Mouse (Mus musculus): Measurements from ENCODE around the gene Art5. TPM values are rescaled to one million over a fixed set of nuclear protein-coding genes. Genes with fewer than 3 reads are reported as not detected.

Gene Art5
- polyA plus RNA-seq (2012; rRNA removed) = 0.47 and 0.51 TPM in 2 replicates

GRCm38 (mm10) chr7:102109171-102109570 is at the start of gene Art5:
Gene Art5, minus strand, starts transcription at chr7:102109489.

GRCm38 (mm10) chr7:102116579-102117331 is 7.5 kb upstream of the Art5 start, which contains the start of gene Chrna10:
Gene Chrna10, minus strand, starts transcription at chr7:102116828.

GRCm38 (mm10) chr7:102101487-102101886 is 7.8 kb downstream of the Art5 start, which contains the start of gene Art1:
Gene Art1, plus strand, starts transcription at chr7:102101743.

GRCm38 (mm10) chr7:102082816-102083215 is 26.5 kb downstream of the Art5 start, which contains the start of gene Trpc2:
Gene Trpc2, plus strand, starts transcription at chr7:102083116.

GRCm38 (mm10) chr7:102065046-102065891 is 44.0 kb downstream of the Art5 start, which contains the start of the genes Rnf121, Xndc1 and Xntrpc:
Gene Rnf121, minus strand, starts transcription at chr7:102065469.
Gene Xndc1, plus strand, starts transcription at chr7:102065511.
Gene Xntrpc, plus strand, starts transcription at chr7:102065713.

Other genes starting within 250 kb of the Art5 start
- gene Anapc15, start 245.8 kb downstream of the Art5 start, polyA plus RNA-seq (2012; rRNA removed) = 20.6 and 25.7 TPM in 2 replicates
- 1.1 and 1.2 TPM in 2 replicates for gene Folr1, start 238.7 kb downstream of the Art5 start, polyA plus RNA-seq (2012; rRNA removed)
- gene Lamtor1, start 203.6 kb downstream of the Art5 start, polyA plus RNA-seq (2012; rRNA removed) = 223 and 226 TPM in 2 replicates
- 0.08 and 0.13 TPM in 2 replicates for gene Tomt, start 203.1 kb downstream of the Art5 start, polyA plus RNA-seq (2012; rRNA removed)
- 15.6 and 20.1 TPM in 2 replicates for gene Lrrc51, start 175.6 kb downstream of the Art5 start, polyA plus RNA-seq (2012; rRNA removed)
- 82.1 and 93.1 TPM in 2 replicates for gene Numa1, start 175.4 kb downstream of the Art5 start, polyA plus RNA-seq (2012; rRNA removed)
- gene Il18bp, start 90.8 kb downstream of the Art5 start, polyA plus RNA-seq (2012; rRNA removed) = 5.1 and 6.9 TPM in 2 replicates
- 21.0 and 30.4 TPM in 2 replicates for gene Rnf121, start 44.0 kb downstream of the Art5 start, polyA plus RNA-seq (2012; rRNA removed)
- 12.3 and 12.9 TPM in 2 replicates for gene Xndc1, start 44.0 kb downstream of the Art5 start, polyA plus RNA-seq (2012; rRNA removed)
- 2.1 and 3.2 TPM in 2 replicates for gene Xntrpc, start 43.8 kb downstream of the Art5 start, polyA plus RNA-seq (2012; rRNA removed)
- not detected in 2 replicates for gene Trpc2, start 26.4 kb downstream of the Art5 start, polyA plus RNA-seq (2012; rRNA removed)
- gene Art1, start 7.7 kb downstream of the Art5 start, polyA plus RNA-seq (2012; rRNA removed) = 0.07 TPM in 1 of 2 replicates, not detected in the other
- 0.67 and 0.78 TPM in 2 replicates for gene Chrna10, start 7.3 kb upstream of the Art5 start, polyA plus RNA-seq (2012; rRNA removed)
- gene Nup98, start 100.7 kb upstream of the Art5 start, polyA plus RNA-seq (2012; rRNA removed) = 10.7 and 11.5 TPM in 2 replicates
- 172 and 209 TPM in 2 replicates for gene Pgap2, start 100.7 kb upstream of the Art5 start, polyA plus RNA-seq (2012; rRNA removed)
- 70.9 and 80.7 TPM in 2 replicates for gene Rhog, start 146.6 kb upstream of the Art5 start, polyA plus RNA-seq (2012; rRNA removed)
- 114 and 124 TPM in 2 replicates for gene Stim1, start 158.3 kb upstream of the Art5 start, polyA plus RNA-seq (2012; rRNA removed)

Data from colon, adult 2 months (tissue).